ENCODE assay signal across 26 mouse cellular contexts in the genomic region with DNA sequence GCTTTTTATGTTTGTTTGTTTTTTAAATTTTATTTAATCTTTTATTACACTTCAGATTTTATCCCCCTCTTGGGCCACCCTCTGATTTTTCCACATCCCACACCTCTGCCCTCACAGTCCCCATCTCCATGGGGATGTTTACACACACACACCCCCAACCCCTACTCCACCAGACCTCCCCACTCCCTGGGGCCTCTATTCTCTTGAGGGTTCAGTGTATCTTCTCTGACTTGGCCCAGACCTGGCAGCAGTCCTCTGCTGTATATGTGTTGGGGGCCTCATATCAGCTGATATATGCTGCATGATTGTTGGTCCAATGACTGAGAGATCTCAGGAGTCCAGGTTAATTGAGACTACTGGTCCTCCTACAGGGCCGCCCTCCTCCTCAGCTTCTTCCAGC.
"Had no signal": no experiment of that assay in that cellular context is flagged by ENCODE, and none has a peak within 500 bp of the region (broad histone marks: within the 10 kb centered on the region; RNA-seq: fewer than 3 reads in every experiment).

No protein-coding gene starts in this region.

- DNase-seq: gastrocnemius, adult 2 months; gastrocnemius, postnatal 10 days; gastrocnemius, postnatal 25 days; heart, adult 18-20 months; heart, postnatal 10 days; heart, postnatal 4 days; kidney, adult 2 months; kidney, adult 9 months; kidney, postnatal 10 days; kidney, postnatal 25 days; kidney, postnatal 4 days; liver had no signal

- H3K27ac ChIP-seq: gastrocnemius, adult 2 months; heart, embryonic 10.5 days; hindbrain, embryonic 10.5 days; hindbrain, embryonic 12.5 days; hindbrain, embryonic 14.5 days; intestine, embryonic 15.5 days; kidney, embryonic 15.5 days; layer of hippocampus, adult 2 months; left cerebral cortex, adult 2 months; limb, embryonic 10.5 days; limb, embryonic 12.5 days had no signal

- H3K9me3 ChIP-seq: heart, embryonic 10.5 days; heart, embryonic 12.5 days; hindbrain, embryonic 10.5 days; hindbrain, embryonic 12.5 days; intestine, embryonic 15.5 days; kidney, embryonic 15.5 days; limb, embryonic 10.5 days; limb, embryonic 12.5 days had no signal

- H3K4me3 ChIP-seq: gastrocnemius, adult 2 months; heart, embryonic 10.5 days; heart, embryonic 12.5 days; hindbrain, embryonic 10.5 days; hindbrain, embryonic 12.5 days; intestine, embryonic 15.5 days; kidney, embryonic 15.5 days; layer of hippocampus, adult 2 months; left cerebral cortex, adult 2 months; limb, embryonic 10.5 days; limb, embryonic 12.5 days had no signal

- H3K4me1 ChIP-seq: heart, embryonic 10.5 days; hindbrain, embryonic 10.5 days; hindbrain, embryonic 12.5 days; intestine, embryonic 15.5 days; kidney, embryonic 15.5 days; limb, embryonic 10.5 days; limb, embryonic 12.5 days had no signal

- ATAC-seq: hindbrain, embryonic 16.5 days; inflammation-experienced regulatory T-cells, adult 6 months; intestine, embryonic 15.5 days; intestine, postnatal 0 days had no signal

- H3K4me2 ChIP-seq: heart, embryonic 12.5 days; hindbrain, embryonic 12.5 days; hindbrain, embryonic 14.5 days; intestine, embryonic 15.5 days; kidney, embryonic 15.5 days; limb, embryonic 12.5 days had no signal

- H3K9ac ChIP-seq: heart, embryonic 12.5 days; hindbrain, embryonic 12.5 days; hindbrain, embryonic 14.5 days; intestine, embryonic 15.5 days; kidney, embryonic 15.5 days; limb, embryonic 12.5 days had no signal

- H3K27me3 ChIP-seq: heart, embryonic 12.5 days; hindbrain, embryonic 12.5 days; intestine, embryonic 15.5 days; kidney, embryonic 15.5 days; limb, embryonic 12.5 days had no signal
